Comparison of ENCODE assay signal across 24 mouse cellular contexts in the genomic region with DNA sequence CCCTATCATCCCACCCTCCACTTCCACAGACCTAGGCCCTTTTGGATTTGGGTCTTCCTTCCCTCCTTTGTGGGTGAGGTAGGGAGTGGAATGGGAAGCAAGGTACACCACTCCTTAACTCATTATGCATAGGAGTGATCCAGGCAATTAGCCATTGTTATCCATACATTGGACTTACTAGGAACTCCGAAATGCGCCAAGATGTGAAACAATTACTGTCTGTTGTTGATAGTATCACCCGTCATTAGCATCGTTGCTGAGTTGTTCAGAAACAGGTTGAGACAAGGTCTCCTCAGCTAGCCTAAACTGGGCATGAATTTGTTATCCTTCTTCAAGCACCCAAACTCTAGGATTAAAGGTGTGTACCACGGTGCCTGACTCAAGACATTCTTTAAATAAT.
"Had no signal": no experiment of that assay in that cellular context is flagged by ENCODE, and none has a peak within 500 bp of the region (broad histone marks: within the 10 kb centered on the region; RNA-seq: fewer than 3 reads in every experiment).

No protein-coding gene starts in this region.

- H3K27ac ChIP-seq: heart, adult 2 months; heart, embryonic 13.5 days; heart, embryonic 15.5 days; hindbrain, embryonic 14.5 days; intestine, embryonic 15.5 days; layer of hippocampus, adult 2 months; left cerebral cortex, adult 2 months; limb, embryonic 12.5 days; liver, embryonic 13.5 days had no signal

- H3K4me1 ChIP-seq: heart, embryonic 15.5 days; intestine, embryonic 15.5 days; limb, embryonic 12.5 days; liver, embryonic 13.5 days had no signal

- H3K4me2 ChIP-seq: heart, embryonic 11.5 days; heart, embryonic 13.5 days; heart, embryonic 15.5 days; hindbrain, embryonic 14.5 days; intestine, embryonic 15.5 days; limb, embryonic 12.5 days; liver, embryonic 11.5 days; liver, embryonic 13.5 days had no signal

- ATAC-seq: hindbrain, embryonic 16.5 days; inflammation-experienced regulatory T-cells, adult 6 months; intestine, embryonic 15.5 days; intestine, postnatal 0 days had no signal

- H3K27me3 ChIP-seq: heart, embryonic 13.5 days; heart, embryonic 15.5 days; intestine, embryonic 15.5 days; limb, embryonic 12.5 days; liver, embryonic 13.5 days had no signal

- H3K9me3 ChIP-seq: heart, embryonic 13.5 days; heart, embryonic 15.5 days; intestine, embryonic 15.5 days; limb, embryonic 12.5 days; liver, embryonic 13.5 days had no signal

- H3K36me3 ChIP-seq: heart, embryonic 13.5 days; heart, embryonic 15.5 days; intestine, embryonic 15.5 days; limb, embryonic 12.5 days; liver, embryonic 13.5 days had no signal

- H3K9ac ChIP-seq: heart, embryonic 13.5 days; heart, embryonic 15.5 days; hindbrain, embryonic 14.5 days; intestine, embryonic 15.5 days; limb, embryonic 12.5 days; liver, embryonic 13.5 days had no signal

- DNase-seq: gastrocnemius, postnatal 14 days; gastrocnemius, postnatal 36 days; heart, adult 2 months; heart, postnatal 14 days; heart, postnatal 36 days; kidney, adult 18-20 months; kidney, adult 8-10 months; kidney, postnatal 10 days; kidney, postnatal 25 days; kidney, postnatal 4 days; liver; liver, embryonic 13.5 days had no signal

- H3K4me3 ChIP-seq: heart, adult 2 months; heart, embryonic 13.5 days; heart, embryonic 15.5 days; intestine, embryonic 15.5 days; layer of hippocampus, adult 2 months; left cerebral cortex, adult 2 months; limb, embryonic 12.5 days; liver, embryonic 13.5 days had no signal
